Mouse (Mus musculus): ENCODE data around the gene H2-M3. TPM values are rescaled to one million over a fixed set of nuclear protein-coding genes. Genes with fewer than 3 reads are reported as not detected.
"Not testable (repeated sequence)": the region's sequence is repeated elsewhere in the genome, so short reads cannot be mapped to it uniquely, and the experiment has no call there.

H2-M3 gene
- polyA plus RNA-seq (2014; fragmentation: Nextera tagmentation; extraction: Ambion mirVana): 1.7 and 2.5 TPM in 2 replicates

DNA sequence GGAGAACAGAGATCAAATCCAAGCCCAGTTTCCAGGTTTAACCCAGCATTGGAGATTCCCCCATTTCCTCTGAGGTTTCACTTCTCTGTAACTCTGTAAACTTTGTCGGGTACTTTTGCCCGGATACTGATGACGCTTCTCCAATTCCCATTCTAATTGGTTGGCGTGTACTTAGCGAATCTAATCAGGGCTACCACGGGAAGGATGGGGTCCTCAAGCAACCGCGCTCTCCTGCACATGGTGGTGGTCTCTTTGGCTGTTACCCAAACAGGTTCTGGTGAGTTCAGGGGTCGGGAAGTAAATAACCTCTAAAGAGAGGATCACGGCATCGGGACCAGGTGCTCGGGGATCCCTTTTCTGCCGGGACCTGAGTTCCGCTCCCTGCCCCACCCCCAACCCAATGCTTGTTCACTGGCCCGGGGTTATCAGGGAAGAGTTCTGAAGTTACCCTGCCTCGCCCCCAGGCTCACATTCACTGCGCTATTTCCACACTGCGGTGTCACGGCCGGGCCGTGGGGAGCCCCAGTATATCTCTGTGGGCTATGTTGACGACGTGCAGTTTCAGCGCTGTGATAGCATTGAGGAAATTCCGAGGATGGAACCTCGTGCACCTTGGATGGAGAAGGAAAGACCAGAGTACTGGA lies at the start of gene H2-M3:
TSS of gene H2-M3 (plus strand) at position 163 of the 644 bp plus-strand sequence.
- ATAC-seq (replicated peaks; ENCODE audit: low FRiP score): peak; percentile 99
- no peak within 1 kb of the TSS for H3K27ac ChIP-seq (ENCODE audit: low read depth, low read length)

DNA sequence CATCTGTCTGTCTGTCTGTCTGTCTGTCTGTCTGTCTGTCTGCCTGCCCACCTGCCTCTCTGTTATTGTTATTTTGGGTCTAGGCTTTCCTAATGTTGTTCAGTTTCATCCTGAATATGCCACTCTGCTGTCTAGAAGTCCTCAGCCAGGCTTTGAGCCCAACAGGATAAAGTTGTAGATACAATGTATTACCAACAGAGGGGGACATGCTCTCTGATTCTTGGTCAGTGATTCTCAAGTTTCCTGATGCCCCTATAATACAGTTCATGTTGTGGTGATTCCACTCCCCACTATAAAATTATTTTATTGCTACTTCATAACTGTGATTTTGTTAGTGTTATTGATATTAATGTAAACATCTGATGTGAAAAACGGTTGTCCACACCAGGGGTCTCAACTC lies 48.1 kb upstream of the H2-M3 start:
- Histone ChIP-seq H3K27me3 (ENCODE audit: control insufficient read depth, insufficient read depth, low read length) (no peaks in the 10 kb centered on the region), H3K4me1 (replicated peaks; ENCODE audit: control insufficient read depth, insufficient read depth, low read length) (no peaks in the 10 kb centered on the region), H3K4me2 (ENCODE audit: low read depth, low read length, severe bottlenecking) (no peak overlapping the region), H3K36me3 (ENCODE audit: control insufficient read depth, insufficient read depth, low read length) (no peaks in the 10 kb centered on the region), H3K4me3 (ENCODE audit: low read depth, low read length) (no peak overlapping the region), H3K9ac (ENCODE audit: low read length) (no peak overlapping the region), H3K9me3 (ENCODE audit: control insufficient read depth, low read length) (no peaks in the 10 kb centered on the region), H3K27ac (ENCODE audit: low read depth, low read length) (no peak overlapping the region)
- no peak for ATAC-seq (replicated peaks; ENCODE audit: low FRiP score)
- no peak for DNase-seq (ENCODE audit: low spot score)
- WGBS: 30% methylated on average over 1 of the region's 1 CpGs

More for the DNA sequence above, at the start of gene H2-M3:
- H3K4me3 ChIP-seq (ENCODE audit: low read depth, low read length): peak within 1 kb of the TSS; percentile 32
- no peaks in the 10 kb centered on the region for H3K36me3 ChIP-seq (ENCODE audit: control insufficient read depth, insufficient read depth, low read length)
- peak within 1 kb of the TSS; percentile 35; the same call in 1 of the 2 replicates for H3K9ac ChIP-seq (ENCODE audit: low read length)
- H3K27me3 ChIP-seq (ENCODE audit: control insufficient read depth, insufficient read depth, low read length): no peaks in the 10 kb centered on the region
- H3K4me2 ChIP-seq (ENCODE audit: low read depth, low read length, severe bottlenecking): peak within 1 kb of the TSS; percentile 50
- peak; percentile 89 for DNase-seq (ENCODE audit: low spot score)
- no peaks in the 10 kb centered on the region for H3K9me3 ChIP-seq (ENCODE audit: control insufficient read depth, low read length)
- H3K4me1 ChIP-seq (replicated peaks; ENCODE audit: control insufficient read depth, insufficient read depth, low read length): no peaks in the 10 kb centered on the region
- 5% methylated on average over 26 of the region's 26 CpGs for WGBS

- not testable (repeated sequence) for H3K9me3 ChIP-seq (ENCODE audit: control insufficient read depth, low read length); H3K36me3 ChIP-seq (ENCODE audit: control insufficient read depth, insufficient read depth, low read length); H3K9ac ChIP-seq (ENCODE audit: low read length); H3K27ac ChIP-seq (ENCODE audit: low read depth, low read length); H3K27me3 ChIP-seq (ENCODE audit: control insufficient read depth, insufficient read depth, low read length); DNase-seq (ENCODE audit: low spot score); H3K4me2 ChIP-seq (ENCODE audit: low read depth, low read length, severe bottlenecking); ATAC-seq (replicated peaks; ENCODE audit: low FRiP score); H3K4me3 ChIP-seq (ENCODE audit: low read depth, low read length); H3K4me1 ChIP-seq (replicated peaks; ENCODE audit: control insufficient read depth, insufficient read depth, low read length)
- WGBS: 93% methylated on average over 2 of the region's 2 CpGs
These were observed 32.8 kb upstream of the H2-M3 start, which contains the start of gene Olfr97 for GRCm38 (mm10) chr17:37237230-37237629. TSS of gene Olfr97 (minus strand) at chr17:37237330.

DNA sequence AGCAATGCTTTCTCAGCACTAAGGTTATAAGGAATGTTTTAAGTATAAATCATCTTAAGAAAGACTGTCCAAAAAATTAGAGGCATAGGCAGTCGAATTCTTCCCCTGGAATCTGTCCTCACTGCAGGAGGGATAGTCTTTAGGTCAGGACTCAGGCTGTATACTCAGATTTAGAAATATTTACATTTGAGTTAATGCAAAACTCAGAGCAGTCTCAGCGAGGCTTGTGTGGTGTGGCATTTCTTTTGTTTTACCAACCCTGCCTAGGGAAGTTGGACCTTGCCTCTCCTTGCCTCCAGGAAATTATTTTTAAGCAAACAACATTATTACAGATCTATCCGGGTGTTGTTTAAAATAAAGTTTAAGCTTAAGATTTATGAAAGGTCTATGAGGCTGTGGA lies 27.8 kb upstream of the H2-M3 start:
- ATAC-seq (replicated peaks; ENCODE audit: low FRiP score): no peak
- Histone ChIP-seq H3K4me1 (replicated peaks; ENCODE audit: control insufficient read depth, insufficient read depth, low read length) (no peaks in the 10 kb centered on the region), H3K27ac (ENCODE audit: low read depth, low read length) (no peak overlapping the region), H3K27me3 (ENCODE audit: control insufficient read depth, insufficient read depth, low read length) (no peaks in the 10 kb centered on the region), H3K4me3 (ENCODE audit: low read depth, low read length) (no peak overlapping the region), H3K36me3 (ENCODE audit: control insufficient read depth, insufficient read depth, low read length) (no peaks in the 10 kb centered on the region), H3K9ac (ENCODE audit: low read length) (no peak overlapping the region), H3K9me3 (ENCODE audit: control insufficient read depth, low read length) (no peaks in the 10 kb centered on the region), H3K4me2 (ENCODE audit: low read depth, low read length, severe bottlenecking) (no peak overlapping the region)
- no peak for DNase-seq (ENCODE audit: low spot score)
- 61% methylated on average over 3 of the region's 3 CpGs for whole genome bisulfite sequencing

DNA sequence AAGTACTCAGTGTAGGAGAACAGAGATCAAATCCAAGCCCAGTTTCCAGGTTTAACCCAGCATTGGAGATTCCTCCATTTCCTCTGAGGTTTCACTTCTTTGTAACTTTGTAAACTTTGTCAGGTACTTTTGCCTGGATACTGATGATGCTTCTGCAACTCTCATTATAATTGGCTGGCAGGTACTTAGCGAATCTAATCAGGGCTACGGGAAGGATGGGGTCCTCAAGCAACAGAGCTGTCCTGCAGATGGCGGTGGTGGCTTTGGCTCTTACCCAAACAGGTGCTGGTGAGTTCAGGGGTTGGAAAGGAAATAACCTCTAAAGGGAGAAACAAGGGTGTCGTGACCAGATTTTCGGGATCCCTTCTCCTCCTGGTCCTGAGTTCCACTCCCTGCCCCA lies 23.3 kb upstream of the H2-M3 start:
- Histone ChIP-seq H3K27ac (ENCODE audit: low read depth, low read length) (no peak overlapping the region), H3K9me3 (ENCODE audit: control insufficient read depth, low read length) (no peaks in the 10 kb centered on the region), H3K4me3 (ENCODE audit: low read depth, low read length) (no peak overlapping the region), H3K4me1 (replicated peaks; ENCODE audit: control insufficient read depth, insufficient read depth, low read length) (no peaks in the 10 kb centered on the region), H3K36me3 (ENCODE audit: control insufficient read depth, insufficient read depth, low read length) (no peaks in the 10 kb centered on the region), H3K27me3 (ENCODE audit: control insufficient read depth, insufficient read depth, low read length) (no peaks in the 10 kb centered on the region), H3K9ac (ENCODE audit: low read length) (no peak overlapping the region), H3K4me2 (ENCODE audit: low read depth, low read length, severe bottlenecking) (no peak overlapping the region)
- 30% methylated on average over 5 of the region's 5 CpGs for WGBS
- ATAC-seq (replicated peaks; ENCODE audit: low FRiP score): peak; percentile 56; the same call in 1 of the 2 replicates
- no peak for DNase-seq (ENCODE audit: low spot score)

GRCm38 (mm10) chr17:37249460-37249859 lies 20.6 kb upstream of the H2-M3 start:
- Histone ChIP-seq H3K4me1 (replicated peaks; ENCODE audit: control insufficient read depth, insufficient read depth, low read length) (no peaks in the 10 kb centered on the region), H3K27me3 (ENCODE audit: control insufficient read depth, insufficient read depth, low read length) (no peaks in the 10 kb centered on the region), H3K9ac (ENCODE audit: low read length) (no peak overlapping the region), H3K36me3 (ENCODE audit: control insufficient read depth, insufficient read depth, low read length) (no peaks in the 10 kb centered on the region), H3K4me3 (ENCODE audit: low read depth, low read length) (no peak overlapping the region), H3K4me2 (ENCODE audit: low read depth, low read length, severe bottlenecking) (no peak overlapping the region), H3K9me3 (ENCODE audit: control insufficient read depth, low read length) (no peaks in the 10 kb centered on the region), H3K27ac (ENCODE audit: low read depth, low read length) (no peak overlapping the region)
- DNase-seq (ENCODE audit: low spot score) (no peak), ATAC-seq (replicated peaks; ENCODE audit: low FRiP score) (no peak)

DNA sequence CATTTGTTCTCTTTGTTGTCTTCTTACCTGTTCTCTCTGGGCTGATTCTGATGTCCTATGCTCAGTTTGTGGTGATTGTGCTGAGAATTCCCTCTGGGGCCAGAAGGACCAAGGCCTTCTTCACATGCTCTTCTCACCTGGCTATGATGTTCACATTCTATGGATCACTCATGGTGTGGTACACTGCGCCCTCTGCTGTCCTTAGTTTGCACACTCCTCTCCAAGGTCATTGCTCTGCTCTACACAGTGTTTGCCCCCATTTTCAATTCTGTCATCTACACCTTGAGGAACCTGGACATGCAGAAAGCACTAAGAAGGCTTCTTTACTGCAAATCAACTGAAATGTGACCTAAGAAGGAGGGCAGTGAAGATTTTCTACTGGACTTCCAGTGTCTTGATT lies 19.5 kb upstream of the H2-M3 start:
- Histone ChIP-seq H3K27ac (ENCODE audit: low read depth, low read length) (no peak overlapping the region), H3K4me2 (ENCODE audit: low read depth, low read length, severe bottlenecking) (no peak overlapping the region), H3K36me3 (ENCODE audit: control insufficient read depth, insufficient read depth, low read length) (no peaks in the 10 kb centered on the region), H3K9ac (ENCODE audit: low read length) (no peak overlapping the region), H3K9me3 (ENCODE audit: control insufficient read depth, low read length) (no peaks in the 10 kb centered on the region), H3K4me1 (replicated peaks; ENCODE audit: control insufficient read depth, insufficient read depth, low read length) (no peaks in the 10 kb centered on the region), H3K4me3 (ENCODE audit: low read depth, low read length) (no peak overlapping the region), H3K27me3 (ENCODE audit: control insufficient read depth, insufficient read depth, low read length) (no peaks in the 10 kb centered on the region)
- DNase-seq (ENCODE audit: low spot score): no peak
- ATAC-seq (replicated peaks; ENCODE audit: low FRiP score): no peak
- 4% methylated on average over 1 of the region's 1 CpGs for WGBS

GRCm38 (mm10) chr17:37263626-37264025 lies 6.4 kb upstream of the H2-M3 start, which contains the start of gene Olfr98:
TSS of gene Olfr98 (minus strand) at chr17:37263749.
- ATAC-seq (replicated peaks; ENCODE audit: low FRiP score): no peak
- no peaks in the 10 kb centered on the region for H3K9me3 ChIP-seq (ENCODE audit: control insufficient read depth, low read length)
- H3K27ac ChIP-seq (ENCODE audit: low read depth, low read length): no peak within 1 kb of the TSS
- H3K9ac ChIP-seq (ENCODE audit: low read length): no peak within 1 kb of the TSS
- no peaks in the 10 kb centered on the region for H3K27me3 ChIP-seq (ENCODE audit: control insufficient read depth, insufficient read depth, low read length)
- no peaks in the 10 kb centered on the region for H3K36me3 ChIP-seq (ENCODE audit: control insufficient read depth, insufficient read depth, low read length)
- no peak within 1 kb of the TSS for H3K4me3 ChIP-seq (ENCODE audit: low read depth, low read length)
- H3K4me2 ChIP-seq (ENCODE audit: low read depth, low read length, severe bottlenecking): no peak within 1 kb of the TSS
- DNase-seq (ENCODE audit: low spot score): no peak
- no peaks in the 10 kb centered on the region for H3K4me1 ChIP-seq (replicated peaks; ENCODE audit: control insufficient read depth, insufficient read depth, low read length)
- 79% methylated on average over 1 of the region's 1 CpGs for WGBS

- DNase-seq (ENCODE audit: low spot score) (peak; percentile 47), ATAC-seq (replicated peaks; ENCODE audit: low FRiP score) (no peak)
- peak overlapping the region; percentile 32 for H3K4me3 ChIP-seq (ENCODE audit: low read depth, low read length)
- no peaks in the 10 kb centered on the region for H3K27me3 ChIP-seq (ENCODE audit: control insufficient read depth, insufficient read depth, low read length)
- peak overlapping the region; percentile 50 for H3K4me2 ChIP-seq (ENCODE audit: low read depth, low read length, severe bottlenecking)
- no peaks in the 10 kb centered on the region for H3K9me3 ChIP-seq (ENCODE audit: control insufficient read depth, low read length)
- no peaks in the 10 kb centered on the region for H3K36me3 ChIP-seq (ENCODE audit: control insufficient read depth, insufficient read depth, low read length)
- H3K27ac ChIP-seq (ENCODE audit: low read depth, low read length): no peak overlapping the region
- 68% methylated on average over 8 of the region's 8 CpGs for whole genome bisulfite sequencing
- no peaks in the 10 kb centered on the region for H3K4me1 ChIP-seq (replicated peaks; ENCODE audit: control insufficient read depth, insufficient read depth, low read length)
- no peak overlapping the region for H3K9ac ChIP-seq (ENCODE audit: low read length)
These were observed 677 bp downstream of the H2-M3 start for GRCm38 (mm10) chr17:37270702-37271092.

Data from forebrain, embryonic 11.5 days (tissue).